Mouse (Mus musculus) gastrocnemius, adult 18-20 months (tissue): ENCODE results near the gene Sh3bgrl. TPM values are rescaled to one million over a fixed set of nuclear protein-coding genes. Genes with fewer than 3 reads are reported as not detected.

Source experiments
- DNase-seq: peaks from one replicate; pipeline ENCODE4 v3.0.0; 2021; ENCODE audit warnings: low spot score
- total RNA-seq, 2 experiments: library from RNA; stranded (reverse); gene quantifications; 2 replicates each; pipeline ENCODE4 v1.2.3; 2021

The Sh3bgrl gene
- total RNA-seq, 2 experiments from 2014 or later, result 9.6 TPM

- DNase-seq, result no peak
These were observed 36.7 kb downstream of the Sh3bgrl start for GRCm38 (mm10) chrX:109131834-109132233.

GRCm38 (mm10) chrX:109132463-109132862 lies 37.3 kb downstream of the Sh3bgrl start:
- DNase-seq, result no peak

- DNase-seq, result no peak
These were observed 38.3 kb downstream of the Sh3bgrl start for GRCm38 (mm10) chrX:109133500-109133899.

GRCm38 (mm10) chrX:109136306-109136705 lies 41.1 kb downstream of the Sh3bgrl start:
- no peak for DNase-seq

GRCm38 (mm10) chrX:109136820-109137219 lies 41.7 kb downstream of the Sh3bgrl start:
- DNase-seq, result no peak

GRCm38 (mm10) chrX:109137295-109137694 lies 42.1 kb downstream of the Sh3bgrl start:
- no peak for DNase-seq

- DNase-seq, result no peak
These were observed 46.2 kb downstream of the Sh3bgrl start for GRCm38 (mm10) chrX:109141337-109141870.

GRCm38 (mm10) chrX:109142281-109142680 lies 47.1 kb downstream of the Sh3bgrl start:
- DNase-seq, result no peak

- DNase-seq, result no peak
These were observed 50.6 kb downstream of the Sh3bgrl start for GRCm38 (mm10) chrX:109145779-109146178.

- no peak for DNase-seq
These were observed 51.9 kb downstream of the Sh3bgrl start for GRCm38 (mm10) chrX:109147108-109147507.

- DNase-seq, result no peak
These were observed 56.1 kb downstream of the Sh3bgrl start for GRCm38 (mm10) chrX:109151228-109151627.

- DNase-seq, result no peak
These were observed 65.2 kb downstream of the Sh3bgrl start for GRCm38 (mm10) chrX:109160326-109160725.

- no peak for DNase-seq
These were observed 65.7 kb downstream of the Sh3bgrl start for GRCm38 (mm10) chrX:109160901-109161300.

GRCm38 (mm10) chrX:109175038-109175437 lies 79.9 kb downstream of the Sh3bgrl start:
- DNase-seq, result no peak

GRCm38 (mm10) chrX:109175470-109175869 lies 80.3 kb downstream of the Sh3bgrl start:
- DNase-seq, result no peak

GRCm38 (mm10) chrX:109184706-109185478 lies 89.7 kb downstream of the Sh3bgrl start:
- DNase-seq, result no peak

- peak; percentile 1 for DNase-seq
These were observed 94.4 kb downstream of the Sh3bgrl start for GRCm38 (mm10) chrX:109189607-109190006.

GRCm38 (mm10) chrX:109190969-109191368 lies 95.8 kb downstream of the Sh3bgrl start:
- DNase-seq, result peak; percentile 0

- peak; percentile 3 for DNase-seq
These were observed 96.3 kb downstream of the Sh3bgrl start for GRCm38 (mm10) chrX:109191436-109191835.

GRCm38 (mm10) chrX:109196468-109196867 lies 101.3 kb downstream of the Sh3bgrl start, which contains the start of gene Gm6377:
Gm6377 (plus strand) TSS chrX:109196756.
- no peak for DNase-seq

- DNase-seq, result no peak
These were observed 112.7 kb downstream of the Sh3bgrl start for GRCm38 (mm10) chrX:109207843-109208242.

GRCm38 (mm10) chrX:109228720-109229119 lies 133.6 kb downstream of the Sh3bgrl start:
- no peak for DNase-seq
